Mouse (Mus musculus) stomach, embryonic 16.5 days (tissue): ENCODE data around the gene Ubr4. TPM values are rescaled to one million over a fixed set of nuclear protein-coding genes. Genes with fewer than 3 reads are reported as not detected.

Source experiments
- ATAC-seq: fragments of 200-750 bp; cut with Nextera tagmentation; 2 replicates; pipeline ENCODE4 v1.8.0; 2017; ENCODE audit warnings: moderate number of reproducible peaks, moderate TSS enrichment; ENCODE audit not compliant: insufficient read depth, low FRiP score
- H3K27ac ChIP-seq: fragments of 300-500 bp; sonication (generic); 2 replicates; pipeline ENCODE4 v1.5.1; 2014; ENCODE audit warnings: low read length
- H3K27me3 ChIP-seq: fragments of 300-500 bp; sonication (generic); 2 replicates; pipeline ENCODE4 v1.6.1; 2014; ENCODE audit warnings: low read length, control low read depth, mixed read lengths; ENCODE audit not compliant: control insufficient read depth, insufficient read depth
- H3K36me3 ChIP-seq: fragments of 300-500 bp; sonication (generic); 2 replicates; pipeline ENCODE4 v1.6.1; 2014; ENCODE audit warnings: low read length; ENCODE audit not compliant: control insufficient read depth, insufficient read depth
- H3K4me1 ChIP-seq: fragments of 300-500 bp; sonication (generic); 2 replicates; pipeline ENCODE4 v1.6.1; 2014; ENCODE audit warnings: low read length, control low read depth, mixed read lengths; ENCODE audit not compliant: control insufficient read depth, insufficient read depth
- H3K4me2 ChIP-seq: fragments of 300-500 bp; sonication (generic); 2 replicates; pipeline ENCODE4 v1.6.1; 2014; ENCODE audit warnings: low read depth, low read length, mixed read lengths
- H3K4me3 ChIP-seq: fragments of 300-500 bp; sonication (generic); replicated peaks from 2 replicates; pipeline ENCODE4 v1.5.1; 2014; ENCODE audit warnings: mild to moderate bottlenecking, low read length
- H3K9ac ChIP-seq: fragments of 300-500 bp; sonication (generic); 2 replicates; pipeline ENCODE4 v1.6.1; 2014; ENCODE audit warnings: low read length
- H3K9me3 ChIP-seq: fragments of 300-500 bp; sonication (generic); replicated peaks from 2 replicates; pipeline ENCODE4 v1.6.1; 2016; ENCODE audit warnings: low read length, control low read depth; ENCODE audit not compliant: control insufficient read depth
- WGBS: fragments of 180-500 bp; shearing (Covaris S2); extraction: QIAGEN DNeasy Blood & Tissue Kit; methylation state at CpG from one replicate; pipeline ENCODE4 v1.1.7; 2014; 5-methylcytosine and 5-hydroxymethylcytosine counted together
- polyA plus RNA-seq: library from polyadenylated mRNA; unstranded; fragments of >200 nt; fragmentation: Nextera tagmentation; extraction: Ambion mirVana; gene quantifications from 2 replicates; pipeline ENCODE4 v1.2.1, GENCODE M21; 2015

Ubr4 gene
- polyA plus RNA-seq, 1 experiment from 2014 or later, result 59.9 TPM

DNA sequence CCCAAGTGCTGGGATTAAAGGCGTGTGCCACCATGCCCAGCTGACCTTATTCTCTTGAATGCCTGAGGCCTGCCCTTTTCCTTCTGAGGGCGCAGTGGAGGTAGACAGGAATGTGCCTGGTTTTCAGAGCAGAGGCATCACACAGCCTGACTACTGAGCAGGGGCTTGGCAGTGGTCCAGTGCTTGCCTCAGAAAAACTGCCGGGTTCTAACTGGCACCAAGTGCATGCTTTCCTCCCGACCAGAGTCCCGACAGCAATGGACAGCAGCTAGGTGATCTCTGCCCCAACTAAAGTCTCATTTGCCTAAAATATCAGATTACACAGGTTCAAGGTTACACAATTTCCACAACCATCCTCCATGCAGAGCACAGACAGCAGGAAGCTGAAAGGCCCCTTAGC is 8.7 kb upstream of the Ubr4 start:
- 61% methylated on average over 5 of the region's 5 CpGs for WGBS

DNA sequence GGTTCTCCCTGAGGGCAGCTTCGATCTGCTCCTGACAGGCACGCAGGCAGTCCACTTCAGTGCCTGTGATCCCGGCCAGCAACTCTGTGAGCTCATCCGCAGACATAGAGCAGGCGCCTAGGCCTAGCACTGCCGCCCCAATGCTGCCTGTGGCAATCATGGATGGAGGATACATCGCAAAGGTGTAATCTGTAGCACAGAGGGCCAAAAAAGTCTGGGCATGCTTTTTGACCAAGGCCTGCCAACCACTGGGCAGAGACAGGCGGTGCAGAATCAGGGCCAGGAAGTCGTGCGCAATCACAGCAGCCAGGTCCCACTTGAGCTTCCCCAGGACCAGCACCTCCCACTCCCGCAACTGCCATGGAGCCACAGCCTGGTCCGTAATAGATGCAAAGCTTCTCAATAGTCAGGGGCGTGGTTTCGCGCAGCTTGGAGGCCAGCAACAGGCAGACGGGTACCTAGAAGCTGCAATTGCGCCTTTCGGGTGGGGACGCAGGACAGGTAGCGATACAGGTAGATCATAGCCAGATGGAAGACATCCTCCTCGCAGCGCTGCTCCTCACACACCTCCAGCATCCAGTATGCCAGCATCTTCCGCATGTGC is 6.9 kb upstream of the Ubr4 start:
- Histone ChIP-seq H3K4me1 (peaks cover 1% of the 10 kb centered on the region; the same call in 1 of the 2 replicates), H3K9ac (no peak overlapping the region), H3K9me3 (no peaks in the 10 kb centered on the region), H3K27me3 (no peaks in the 10 kb centered on the region), H3K4me2 (no peak overlapping the region), H3K4me3 (no peak overlapping the region), H3K27ac (no peak overlapping the region), H3K36me3 (peaks cover 13% of the 10 kb centered on the region; the same call in 1 of the 2 replicates)
- WGBS, result 81% methylated on average over 23 of the region's 23 CpGs
- ATAC-seq, result no peak

More for the DNA sequence above, 8.7 kb upstream of the Ubr4 start:
- Histone ChIP-seq H3K27me3 (no peaks in the 10 kb centered on the region), H3K4me2 (no peak overlapping the region), H3K4me3 (no peak overlapping the region), H3K36me3 (peaks cover 6% of the 10 kb centered on the region; the same call in 1 of the 2 replicates), H3K9me3 (no peaks in the 10 kb centered on the region), H3K9ac (no peak overlapping the region), H3K4me1 (no peaks in the 10 kb centered on the region), H3K27ac (no peak overlapping the region)
- no peak; the same call in 1 of the 2 replicates for ATAC-seq

DNA sequence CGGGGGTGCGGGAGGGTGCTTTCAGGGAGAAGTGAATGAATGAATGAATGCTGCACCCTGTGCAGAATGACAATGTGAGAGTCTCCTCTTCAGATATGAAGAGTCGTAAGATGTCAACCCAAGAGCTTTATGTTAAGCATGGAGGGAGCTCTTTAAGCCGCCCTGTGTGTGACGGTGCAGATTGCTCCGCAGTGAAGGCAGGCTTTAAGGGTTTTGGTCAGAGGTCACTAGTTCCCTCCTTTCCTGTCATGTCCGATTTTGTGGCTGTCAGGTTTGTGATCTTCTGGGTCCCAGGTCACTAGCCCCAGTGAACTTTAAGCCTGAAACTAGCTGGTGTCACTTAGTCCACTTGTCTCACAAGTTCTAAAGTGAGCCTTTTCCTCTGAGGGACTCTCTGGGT is 423 bp downstream of the Ubr4 start:
- Histone ChIP-seq H3K4me1 (peaks cover 17% of the 10 kb centered on the region), H3K9me3 (no peaks in the 10 kb centered on the region), H3K36me3 (peaks cover 9% of the 10 kb centered on the region; the same call in 1 of the 2 replicates), H3K9ac (peak overlapping the region; percentile 87), H3K4me2 (peak overlapping the region; percentile 97), H3K27me3 (no peaks in the 10 kb centered on the region), H3K27ac (peak overlapping the region; percentile 93; the same call in 1 of the 2 replicates), H3K4me3 (peak overlapping the region; percentile 83)
- ATAC-seq, result no peak; the same call in 1 of the 2 replicates
- 0% methylated on average over 7 of the region's 7 CpGs for WGBS

DNA sequence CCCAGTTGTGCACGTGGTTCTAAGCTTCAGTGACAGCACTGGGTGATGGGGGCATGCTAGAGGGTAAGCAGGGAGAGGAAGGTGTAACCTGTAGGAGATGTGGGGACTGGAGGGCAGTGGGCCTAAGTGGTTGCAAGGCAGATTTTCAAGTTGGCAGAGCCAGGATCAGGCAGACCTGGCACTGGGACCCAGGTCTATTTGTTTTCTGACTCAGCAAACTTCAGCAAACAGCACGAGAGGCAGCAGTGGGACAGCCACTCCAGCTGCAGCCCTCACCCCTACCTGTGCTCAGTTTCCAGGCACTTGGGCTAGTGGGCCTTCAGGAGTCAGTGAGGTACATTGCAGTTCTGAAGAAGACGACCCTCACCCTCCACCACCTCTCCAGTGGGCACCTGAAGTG is 4.8 kb downstream of the Ubr4 start:
- WGBS, result 73% methylated on average over 3 of the region's 3 CpGs
- H3K4me3 ChIP-seq, result no peak overlapping the region
- no peak overlapping the region for H3K9ac ChIP-seq
- no peak overlapping the region for H3K27ac ChIP-seq
- H3K4me1 ChIP-seq, result peaks cover 4% of the 10 kb centered on the region
- no peaks in the 10 kb centered on the region for H3K36me3 ChIP-seq
- H3K9me3 ChIP-seq, result no peaks in the 10 kb centered on the region
- H3K27me3 ChIP-seq, result no peaks in the 10 kb centered on the region
- H3K4me2 ChIP-seq, result no peak overlapping the region
- no peak for ATAC-seq

DNA sequence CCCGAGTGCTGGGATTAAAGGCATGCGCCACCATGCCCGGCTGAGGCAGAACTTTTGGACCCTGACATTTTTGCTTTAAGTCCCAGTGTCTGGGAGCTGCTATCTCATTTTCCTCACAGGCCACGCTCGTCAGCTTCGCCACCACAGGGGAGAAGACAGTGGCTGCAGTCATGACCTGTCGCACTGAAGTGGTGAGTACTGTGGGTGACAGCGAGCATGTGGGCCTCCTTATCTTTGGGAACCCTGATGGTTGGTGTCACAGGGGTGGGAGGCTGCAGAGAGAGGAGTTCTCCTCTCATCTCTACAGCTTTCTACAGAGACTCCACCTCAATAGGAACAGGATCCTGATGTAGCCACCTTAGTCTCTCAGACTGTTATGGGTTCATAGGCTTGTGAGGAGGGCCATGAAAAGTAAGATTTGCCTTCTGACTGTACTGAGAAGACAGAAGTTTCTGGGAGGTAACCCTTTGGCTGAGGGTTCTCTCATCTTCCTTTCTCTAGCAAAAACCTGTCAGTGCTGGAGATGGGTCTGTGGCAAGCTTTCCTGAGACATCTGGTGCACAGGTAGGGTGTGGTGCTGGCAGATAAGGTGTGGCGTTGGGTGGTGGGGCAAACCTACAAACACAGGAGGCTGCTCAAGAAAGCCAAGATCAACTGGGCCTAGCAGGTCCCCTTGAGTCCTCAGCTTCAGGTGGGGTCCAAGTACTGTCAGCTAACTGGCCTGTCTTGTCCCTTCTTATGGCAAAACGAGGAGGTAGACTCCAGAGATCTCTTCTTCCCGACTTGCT is 8.5 kb downstream of the Ubr4 start:
- Histone ChIP-seq H3K36me3 (peaks cover 17% of the 10 kb centered on the region; the same call in 1 of the 2 replicates), H3K27ac (no peak overlapping the region), H3K4me2 (no peak overlapping the region), H3K9me3 (no peaks in the 10 kb centered on the region), H3K9ac (no peak overlapping the region), H3K4me3 (no peak overlapping the region), H3K4me1 (no peaks in the 10 kb centered on the region), H3K27me3 (no peaks in the 10 kb centered on the region)
- no peak for ATAC-seq
- 87% methylated on average over 11 of the region's 11 CpGs for WGBS

DNA sequence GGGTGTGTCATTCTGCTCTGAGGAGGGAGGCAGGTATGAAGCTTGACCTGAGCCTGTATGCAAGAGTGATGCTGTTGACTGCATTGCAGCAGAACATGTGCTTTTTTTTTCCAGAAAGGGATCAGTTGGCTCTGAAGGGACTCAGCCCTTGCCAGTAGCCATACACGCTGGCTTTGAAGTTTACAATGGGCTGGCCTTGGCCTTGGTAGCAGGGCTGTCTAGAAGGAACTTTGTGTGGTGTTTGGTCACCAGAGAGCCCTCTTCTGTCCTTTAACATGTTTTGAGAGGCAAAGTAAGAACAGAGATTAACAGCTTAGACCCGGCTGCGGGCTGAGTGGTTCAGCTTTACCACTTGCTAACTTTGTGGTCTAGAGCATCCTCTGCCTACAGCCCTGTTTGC is 14.9 kb downstream of the Ubr4 start:
- Histone ChIP-seq H3K4me2 (no peak overlapping the region), H3K9me3 (no peaks in the 10 kb centered on the region), H3K4me1 (no peaks in the 10 kb centered on the region), H3K27ac (no peak overlapping the region), H3K36me3 (peaks cover 30% of the 10 kb centered on the region), H3K4me3 (no peak overlapping the region), H3K9ac (no peak overlapping the region), H3K27me3 (no peaks in the 10 kb centered on the region)
- ATAC-seq, result no peak
- 94% methylated on average over 3 of the region's 3 CpGs for WGBS

DNA sequence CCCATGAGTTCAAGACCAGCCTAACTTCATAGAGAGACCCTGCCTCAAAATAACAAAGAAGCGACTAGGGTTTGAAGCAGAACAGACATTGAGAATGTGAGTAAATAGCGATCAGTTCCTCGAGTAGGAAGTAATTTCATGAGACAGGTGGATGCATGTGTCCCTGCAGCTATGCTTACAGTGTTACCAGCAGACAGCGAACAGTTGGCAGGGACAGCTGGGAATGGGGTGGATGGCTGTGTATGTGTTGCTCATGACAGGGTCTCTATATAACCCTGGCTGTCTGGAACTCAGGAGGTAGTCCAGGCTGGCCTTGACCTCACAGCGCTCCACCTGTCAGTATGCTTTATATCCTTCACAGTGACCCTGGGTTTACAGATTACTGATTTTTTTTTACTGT is 15.6 kb downstream of the Ubr4 start:
- Histone ChIP-seq H3K9ac (no peak overlapping the region), H3K4me3 (no peak overlapping the region), H3K27ac (no peak overlapping the region), H3K36me3 (peaks cover 30% of the 10 kb centered on the region), H3K4me2 (no peak overlapping the region), H3K4me1 (no peaks in the 10 kb centered on the region), H3K9me3 (no peaks in the 10 kb centered on the region), H3K27me3 (no peaks in the 10 kb centered on the region)
- ATAC-seq, result no peak
- 93% methylated on average over 5 of the region's 5 CpGs for WGBS

DNA sequence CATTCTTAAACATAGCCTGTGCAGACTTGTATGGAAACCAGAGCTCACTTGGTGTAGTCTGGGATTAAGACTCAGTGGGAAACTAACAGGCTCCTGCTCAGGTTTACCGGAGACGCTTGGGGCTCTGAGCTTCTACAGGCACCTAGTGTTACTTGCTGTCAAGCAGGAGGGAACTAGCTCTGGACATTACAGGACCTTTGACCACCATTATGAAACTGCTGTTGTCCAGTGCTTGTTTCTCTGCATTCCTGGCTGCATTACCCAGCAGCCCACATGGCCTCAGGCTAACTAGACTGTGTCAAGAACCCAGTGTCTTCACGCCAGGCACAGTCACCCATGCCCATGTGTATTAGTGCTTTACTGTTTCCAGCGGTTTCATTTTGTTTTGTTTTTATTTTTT is 20.7 kb downstream of the Ubr4 start:
- Histone ChIP-seq H3K4me2 (no peak overlapping the region), H3K9ac (no peak overlapping the region), H3K9me3 (no peaks in the 10 kb centered on the region), H3K27ac (no peak overlapping the region), H3K4me3 (no peak overlapping the region), H3K4me1 (no peaks in the 10 kb centered on the region), H3K36me3 (peaks cover 14% of the 10 kb centered on the region; the same call in 1 of the 2 replicates), H3K27me3 (no peaks in the 10 kb centered on the region)
- ATAC-seq, result no peak
- WGBS, result 89% methylated on average over 4 of the region's 4 CpGs

DNA sequence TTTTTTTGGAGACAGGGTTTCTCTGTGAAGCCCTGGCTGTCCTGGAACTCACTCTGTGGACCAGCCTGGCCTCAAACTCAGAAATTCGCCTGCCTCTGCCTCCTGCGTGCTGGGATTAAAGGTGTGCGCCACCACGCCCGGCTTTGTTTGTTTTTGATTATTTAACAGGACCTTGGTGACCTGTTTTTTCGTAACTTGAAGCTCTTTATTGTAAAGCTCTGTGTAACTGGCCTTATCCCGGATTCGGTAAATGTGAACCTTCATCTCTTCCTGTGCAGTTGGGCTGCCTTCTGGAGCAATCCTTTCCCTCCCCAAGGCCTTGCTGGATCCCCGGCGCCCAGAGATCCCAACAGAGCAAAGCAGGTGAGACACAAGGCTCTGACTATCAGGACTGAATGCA is 21.1 kb downstream of the Ubr4 start:
- Histone ChIP-seq H3K9me3 (no peaks in the 10 kb centered on the region), H3K4me3 (no peak overlapping the region), H3K4me1 (no peaks in the 10 kb centered on the region), H3K36me3 (peaks cover 14% of the 10 kb centered on the region; the same call in 1 of the 2 replicates), H3K4me2 (no peak overlapping the region), H3K27ac (no peak overlapping the region), H3K27me3 (no peaks in the 10 kb centered on the region), H3K9ac (no peak overlapping the region)
- 80% methylated on average over 10 of the region's 10 CpGs for WGBS
- ATAC-seq, result no peak
